Mouse (Mus musculus) left cerebral cortex, postnatal 36 days (tissue): ENCODE data around the gene Furin. TPM values are rescaled to one million over a fixed set of nuclear protein-coding genes. Genes with fewer than 3 reads are reported as not detected.
A peak's percentile ranks its signal among the peaks of the same experiment; 100 is the strongest.

Experiments used
- DNase-seq, 2 experiments: peaks; one replicate each; pipeline ENCODE4 v3.0.0; 2021 to 2022; ENCODE audit warnings: low spot score in 2 of 2, mixed read lengths in 1 of 2
- intact Hi-C: fragments of 180-260 bp; cut with DNase I; formaldehyde crosslinking; loops from one replicate; pipeline ENCODE4 v1.15.1; 2025
- total RNA-seq, 2 experiments: library from RNA; stranded (reverse); gene quantifications; 2 replicates each; pipeline ENCODE4 v1.2.3; 2021

Furin gene
- total RNA-seq, 2 experiments from 2014 or later: 30.7 to 38.5 TPM

GRCm38 (mm10) chr7:80435594-80435993 is 30.4 kb upstream of the Furin start:
- DNase-seq: no peak
- intact Hi-C loops: no loop called here

- intact Hi-C loops: no loop called here
Observed at GRCm38 (mm10) chr7:80429661-80430060, 24.4 kb upstream of the Furin start.

DNA sequence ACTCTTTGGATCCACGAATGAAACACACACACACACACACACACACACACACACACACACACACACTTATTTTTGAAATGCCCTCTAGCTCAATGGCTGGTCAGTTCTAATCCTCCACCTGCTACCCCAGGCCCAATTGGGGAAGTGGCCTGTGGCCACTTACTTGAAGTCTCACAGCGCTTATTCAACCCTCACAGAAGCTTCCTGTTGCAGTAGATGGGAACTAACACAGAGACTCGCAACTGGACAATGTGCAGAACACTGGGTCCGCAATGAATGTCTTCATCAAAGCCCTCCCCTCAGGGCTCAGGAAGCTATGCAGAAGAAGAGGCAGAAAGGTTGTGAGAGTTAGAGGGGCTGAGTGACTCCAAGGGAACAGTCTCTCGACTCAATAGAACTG is 22.5 kb upstream of the Furin start:
- DNase-seq: no peak
- intact Hi-C loops: no loop called here

More at GRCm38 (mm10) chr7:80429661-80430060, 24.4 kb upstream of the Furin start:
- no peak for DNase-seq

GRCm38 (mm10) chr7:80426363-80426762 is 21.1 kb upstream of the Furin start:
- intact Hi-C loops: no loop called here
- no peak for DNase-seq

DNA sequence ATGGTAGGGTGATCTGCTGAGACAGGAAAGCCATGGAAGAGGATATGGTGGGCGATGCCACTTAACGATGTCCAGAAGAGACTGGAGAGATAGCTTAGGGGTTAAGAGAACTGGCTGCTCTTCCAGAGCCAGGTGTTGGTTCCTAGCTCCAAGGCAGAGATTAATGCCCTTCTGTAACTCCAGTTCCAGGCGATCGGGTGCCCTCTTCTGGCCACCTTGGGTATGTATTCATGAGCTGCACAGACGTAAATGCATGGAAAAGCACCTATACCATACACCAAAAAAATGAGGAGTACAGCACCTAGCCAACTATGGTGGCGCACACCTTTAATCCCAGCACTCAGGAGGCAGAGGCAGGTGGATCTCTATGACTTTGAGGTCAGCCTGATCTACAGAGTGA is 19.5 kb upstream of the Furin start:
- DNase-seq: no peak

GRCm38 (mm10) chr7:80422759-80423480 is 17.7 kb upstream of the Furin start:
- no peak for DNase-seq
- intact Hi-C loops: no loop called here

More for the DNA sequence above, 19.5 kb upstream of the Furin start:
- intact Hi-C loops: no loop called here

DNA sequence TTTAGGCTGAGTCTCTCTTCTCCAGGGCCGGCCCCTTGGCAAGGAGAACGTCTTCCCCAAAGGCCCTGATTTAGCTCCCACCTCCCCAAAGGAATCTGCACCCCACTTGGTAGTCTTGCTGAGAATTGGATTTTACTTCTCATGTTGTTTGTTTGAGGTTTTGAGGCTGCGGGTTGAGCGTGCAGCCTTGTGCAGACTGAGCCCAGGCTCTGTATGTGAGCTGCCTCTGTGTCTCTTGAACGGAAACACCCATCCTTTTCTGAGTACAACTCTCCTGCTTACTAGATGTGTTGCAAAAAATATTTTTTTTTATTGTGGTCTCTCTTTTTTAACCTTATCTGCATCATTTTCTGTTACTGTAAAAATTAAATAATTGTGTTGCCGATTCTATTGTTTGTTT is 16.3 kb upstream of the Furin start:
- no peak for DNase-seq
- intact Hi-C loops: no loop called here

GRCm38 (mm10) chr7:80420586-80420985 is 15.3 kb upstream of the Furin start:
- intact Hi-C loops: loop anchor here (1.0 kb wide), 1 partner anchor 41 kb away; no protein-coding TSS in a partner anchor
- DNase-seq: no peak

GRCm38 (mm10) chr7:80419278-80419677 is 14.0 kb upstream of the Furin start:
- intact Hi-C loops: no loop called here
- no peak for DNase-seq

DNA sequence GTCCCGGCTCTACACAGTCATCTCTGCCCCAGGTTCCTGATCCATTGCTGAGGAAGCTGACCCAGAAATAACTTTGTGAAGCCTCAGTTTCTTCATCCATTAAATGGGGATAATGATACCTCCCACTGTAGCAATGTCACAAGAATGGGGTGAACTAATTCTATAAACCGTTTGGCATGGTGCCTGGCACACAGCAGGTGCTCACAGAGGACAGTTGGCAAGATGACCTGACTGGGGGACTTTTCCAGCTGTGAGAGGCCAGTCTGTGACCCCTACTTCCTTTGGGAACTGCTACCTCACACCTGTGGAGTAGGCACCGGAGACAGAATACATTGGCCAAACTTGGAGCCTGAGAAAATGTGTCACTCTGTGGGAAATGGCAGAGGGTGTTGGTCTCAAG is 12.8 kb upstream of the Furin start:
- no peak for DNase-seq

GRCm38 (mm10) chr7:80417601-80418000 is 12.4 kb upstream of the Furin start:
- no peak for DNase-seq
- intact Hi-C loops: no loop called here

More for the DNA sequence above, 12.8 kb upstream of the Furin start:
- intact Hi-C loops: no loop called here

GRCm38 (mm10) chr7:80416969-80417368 is 11.7 kb upstream of the Furin start:
- no peak for DNase-seq
- intact Hi-C loops: no loop called here

DNA sequence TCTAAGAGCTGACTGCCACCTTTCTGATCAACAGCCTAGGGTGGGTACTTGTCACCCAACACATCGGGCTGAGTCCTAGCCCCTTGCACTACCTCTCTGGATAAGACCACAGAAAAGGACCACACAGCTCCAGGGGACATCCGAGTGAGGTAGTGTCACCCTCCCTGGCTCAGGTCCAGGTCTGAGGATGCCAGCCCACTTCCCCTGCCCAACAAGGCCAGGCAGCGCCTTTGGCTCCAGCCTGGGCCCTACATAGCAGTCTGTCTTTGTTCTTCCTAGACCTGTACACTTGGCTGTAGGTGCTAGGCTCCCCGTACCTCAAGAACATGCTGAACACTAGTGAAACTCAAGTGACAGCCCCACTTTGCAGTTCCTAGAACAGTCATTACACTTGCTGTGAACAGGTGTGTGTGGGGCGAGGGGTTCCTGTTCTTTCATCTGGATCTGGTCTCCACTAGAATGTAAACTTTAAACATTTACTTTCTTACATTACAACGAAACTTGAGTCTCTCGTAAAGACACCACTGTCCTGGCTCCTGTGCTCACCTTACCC is 9.1 kb upstream of the Furin start:
- no peak for DNase-seq
- intact Hi-C loops: no loop called here

GRCm38 (mm10) chr7:80413512-80414302 is 8.5 kb upstream of the Furin start:
- no peak for DNase-seq
- intact Hi-C loops: no loop called here

DNA sequence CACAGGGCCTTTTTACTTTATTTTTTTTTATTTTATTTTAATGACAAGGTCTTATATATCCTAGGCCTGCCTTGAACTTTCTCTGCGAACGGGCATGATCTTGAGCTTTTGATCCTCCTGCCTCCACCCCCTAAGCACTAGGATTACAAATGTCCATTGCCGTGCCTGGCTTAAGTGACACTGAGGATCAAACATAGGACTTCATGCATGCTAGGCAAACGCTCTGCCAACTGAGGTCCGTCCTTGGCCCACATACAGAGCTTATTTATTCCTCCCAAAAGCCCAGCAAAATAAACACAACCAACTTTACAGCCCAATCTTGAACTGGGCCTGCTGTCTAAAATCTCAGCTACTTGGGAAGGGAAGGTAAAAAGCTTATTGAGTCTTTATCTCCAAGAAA is 7.5 kb upstream of the Furin start:
- DNase-seq: no peak
- intact Hi-C loops: no loop called here

- intact Hi-C loops: no loop called here
- DNase-seq: peak; percentile 79 to 81
Observed at GRCm38 (mm10) chr7:80412279-80412678, 7.0 kb upstream of the Furin start.

DNA sequence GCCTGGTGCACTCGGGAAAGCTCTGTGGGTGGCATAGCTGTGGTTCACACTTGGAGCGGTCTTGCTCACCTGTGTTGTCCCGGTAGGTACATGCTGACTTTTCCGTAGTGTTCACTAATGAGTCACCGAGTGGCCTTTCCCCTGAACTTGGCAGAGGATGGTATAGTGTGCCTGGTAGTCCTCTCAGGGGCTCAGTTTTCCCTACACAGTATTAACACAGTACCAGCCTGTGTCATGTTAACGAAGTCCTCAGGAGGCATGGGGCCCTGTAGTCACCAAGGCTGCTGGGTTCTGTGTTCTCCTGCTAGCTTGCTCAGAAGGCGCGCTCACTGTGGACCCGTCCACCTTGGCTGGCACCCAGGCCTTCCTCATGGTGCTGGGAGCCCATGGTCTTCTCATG is 5.1 kb upstream of the Furin start:
- intact Hi-C loops: no loop called here

GRCm38 (mm10) chr7:80407712-80408111 is 2.5 kb upstream of the Furin start:
- intact Hi-C loops: no loop called here

More for the DNA sequence above, 5.1 kb upstream of the Furin start:
- no peak for DNase-seq

GRCm38 (mm10) chr7:80406186-80406585 is 950 bp upstream of the Furin start:
- DNase-seq: no peak
- intact Hi-C loops: no loop called here

More at GRCm38 (mm10) chr7:80407712-80408111, 2.5 kb upstream of the Furin start:
- DNase-seq: no peak

GRCm38 (mm10) chr7:80404101-80404894 is 938 bp downstream of the Furin start:
- intact Hi-C loops: no loop called here
- no peak for DNase-seq
